Mouse (Mus musculus) heart, adult 11 months (tissue): Measurements from ENCODE around the gene Scube1.

Source experiments
- DNase-seq: peaks from one replicate; pipeline ENCODE4 v3.0.0; 2022

Scube1 gene

GRCm38 (mm10) chr15:83709889-83710774 is 14.7 kb downstream of the Scube1 start:
- no peak for DNase-seq

- DNase-seq, result no peak
These were observed 18.2 kb downstream of the Scube1 start for GRCm38 (mm10) chr15:83706528-83707199.

- DNase-seq, result no peak
These were observed 24.3 kb downstream of the Scube1 start for GRCm38 (mm10) chr15:83700593-83700923.

GRCm38 (mm10) chr15:83699834-83700592 is 24.8 kb downstream of the Scube1 start:
- DNase-seq, result no peak

GRCm38 (mm10) chr15:83699132-83699833 is 25.5 kb downstream of the Scube1 start:
- DNase-seq, result no peak

- DNase-seq, result no peak
These were observed 28.0 kb downstream of the Scube1 start for GRCm38 (mm10) chr15:83696681-83697381.

GRCm38 (mm10) chr15:83695159-83695558 is 29.7 kb downstream of the Scube1 start:
- no peak for DNase-seq

- peak; percentile 98 for DNase-seq
These were observed 32.9 kb downstream of the Scube1 start for GRCm38 (mm10) chr15:83691901-83692361.

GRCm38 (mm10) chr15:83689946-83690345 is 34.9 kb downstream of the Scube1 start:
- no peak for DNase-seq

GRCm38 (mm10) chr15:83686601-83687000 is 38.2 kb downstream of the Scube1 start:
- peak; percentile 93 for DNase-seq

GRCm38 (mm10) chr15:83685950-83686349 is 38.9 kb downstream of the Scube1 start:
- DNase-seq, result no peak

GRCm38 (mm10) chr15:83683051-83683561 is 41.7 kb downstream of the Scube1 start:
- DNase-seq, result peak; percentile 93

GRCm38 (mm10) chr15:83680300-83680699 is 44.5 kb downstream of the Scube1 start:
- no peak for DNase-seq

- no peak for DNase-seq
These were observed 45.1 kb downstream of the Scube1 start for GRCm38 (mm10) chr15:83679729-83680128.

GRCm38 (mm10) chr15:83678606-83679005 is 46.2 kb downstream of the Scube1 start:
- no peak for DNase-seq

GRCm38 (mm10) chr15:83678089-83678488 is 46.7 kb downstream of the Scube1 start:
- DNase-seq, result no peak

GRCm38 (mm10) chr15:83677098-83677497 is 47.7 kb downstream of the Scube1 start:
- DNase-seq, result no peak

- DNase-seq, result peak; percentile 96
These were observed 48.5 kb downstream of the Scube1 start for GRCm38 (mm10) chr15:83676286-83676685.

- no peak for DNase-seq
These were observed 51.2 kb downstream of the Scube1 start for GRCm38 (mm10) chr15:83673621-83674020.

GRCm38 (mm10) chr15:83667501-83667900 is 57.3 kb downstream of the Scube1 start:
- no peak for DNase-seq

- DNase-seq, result no peak
These were observed 58.4 kb downstream of the Scube1 start for GRCm38 (mm10) chr15:83666418-83666817.

GRCm38 (mm10) chr15:83665993-83666392 is 58.8 kb downstream of the Scube1 start:
- DNase-seq, result no peak
